Mouse (Mus musculus) layer of hippocampus, adult 11-12 months (tissue): ENCODE data around the gene Tbx2.

ENCODE experiments used
- DNase-seq: peaks from one replicate; pipeline ENCODE4 v3.0.0; 2022; ENCODE audit warnings: low spot score

Tbx2 gene

DNA sequence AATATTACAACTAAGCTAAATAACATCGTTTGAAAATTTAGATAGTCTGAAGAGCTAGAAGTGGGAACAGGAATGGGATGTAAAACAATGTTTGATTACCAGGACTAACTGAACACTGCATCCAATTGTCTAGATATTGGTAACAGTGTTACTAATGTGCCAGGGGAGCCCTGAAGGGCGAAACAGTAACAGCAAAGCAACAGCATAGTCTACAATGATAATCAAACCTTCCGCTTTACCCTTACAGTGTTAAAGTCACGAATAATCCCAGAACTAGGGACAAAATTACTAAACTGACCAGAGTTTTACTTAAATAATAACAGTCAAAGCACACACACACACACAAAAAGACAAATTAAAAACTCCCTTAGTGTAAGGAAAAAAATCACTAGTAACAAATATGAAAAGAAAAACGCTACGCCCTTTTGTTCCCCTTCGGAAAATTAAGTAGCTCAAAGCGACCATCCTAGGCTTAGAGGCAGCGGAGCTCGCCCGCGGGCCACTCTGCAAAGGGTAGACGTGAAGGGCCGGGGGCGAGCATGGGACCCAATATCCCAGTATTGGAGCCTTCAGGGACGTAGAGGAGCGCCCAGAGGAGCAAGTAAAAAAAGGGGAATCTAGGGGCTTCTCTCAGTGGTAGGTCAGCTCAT is 55.6 kb downstream of the Tbx2 start:
- DNase-seq = no peak

DNA sequence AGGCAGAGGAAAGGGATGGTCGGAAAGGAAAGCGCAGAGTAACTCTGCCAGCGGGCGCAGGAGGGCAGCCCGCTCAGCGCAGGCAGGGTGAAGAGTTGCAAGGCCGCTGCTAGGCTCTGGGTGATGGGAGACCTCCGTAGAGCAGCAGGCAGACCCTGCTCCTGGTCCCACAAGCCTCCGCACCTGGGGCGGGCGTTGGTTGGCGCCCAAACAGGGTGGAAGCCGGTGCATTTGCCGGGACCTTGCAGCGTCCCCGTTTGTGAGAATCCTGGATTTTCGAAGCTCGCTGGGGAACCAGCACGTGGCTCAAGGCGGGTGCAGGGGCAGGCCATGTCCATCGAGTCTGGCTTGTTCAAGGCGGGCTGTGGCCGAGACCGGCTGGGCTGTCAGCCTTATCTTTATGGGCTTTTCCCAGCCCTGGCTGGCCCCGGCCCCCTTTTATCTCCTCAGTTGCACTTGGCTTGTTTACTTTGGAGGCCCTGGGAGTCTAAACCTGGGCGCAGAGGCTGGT is 56.2 kb downstream of the Tbx2 start:
- DNase-seq = no peak

DNA sequence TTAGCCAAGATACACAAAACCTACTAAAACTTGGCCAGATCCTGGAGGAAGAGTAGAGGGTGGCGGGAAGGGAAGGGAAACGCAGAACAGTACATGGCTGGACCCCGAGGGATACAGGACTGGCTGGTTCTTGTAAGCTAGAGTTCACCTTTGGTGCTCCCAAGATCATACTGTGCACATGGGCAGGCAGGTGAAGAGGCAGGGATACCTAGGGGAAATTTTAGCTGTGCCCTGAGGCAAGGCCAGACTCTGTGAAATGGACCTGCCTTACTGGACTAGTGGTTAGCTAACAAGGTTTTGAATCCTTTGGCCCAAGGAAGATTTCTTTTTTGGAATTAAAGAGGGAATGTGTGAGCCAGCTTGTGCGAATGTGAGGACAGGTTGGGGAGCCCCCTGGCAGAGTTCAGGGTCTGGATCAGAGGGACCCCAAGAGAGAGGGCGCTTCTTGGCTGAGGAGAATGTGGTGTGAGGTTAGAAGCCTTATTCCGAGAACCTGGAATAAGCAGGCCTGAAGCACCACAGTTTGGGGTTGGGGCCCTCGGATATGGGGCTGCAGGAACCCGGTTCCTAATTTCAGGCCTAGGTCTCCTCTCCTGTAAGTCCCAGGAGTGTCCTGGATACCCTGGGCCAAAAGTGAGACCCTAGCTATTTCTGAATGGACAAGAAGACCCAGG is 56.8 kb downstream of the Tbx2 start:
- DNase-seq = no peak

GRCm38 (mm10) chr11:85889730-85890562 is 57.6 kb downstream of the Tbx2 start:
- no peak for DNase-seq

GRCm38 (mm10) chr11:85890563-85890845 is 58.2 kb downstream of the Tbx2 start:
- DNase-seq = no peak

GRCm38 (mm10) chr11:85891010-85891691 is 58.8 kb downstream of the Tbx2 start:
- no peak for DNase-seq
